Mouse (Mus musculus): ENCODE data around the gene Dhx37. TPM values are rescaled to one million over a fixed set of nuclear protein-coding genes. Genes with fewer than 3 reads are reported as not detected.

Gene Dhx37
- total RNA-seq, 2 experiments from 2014 or later, result 6.8 to 7.8 TPM

DNA sequence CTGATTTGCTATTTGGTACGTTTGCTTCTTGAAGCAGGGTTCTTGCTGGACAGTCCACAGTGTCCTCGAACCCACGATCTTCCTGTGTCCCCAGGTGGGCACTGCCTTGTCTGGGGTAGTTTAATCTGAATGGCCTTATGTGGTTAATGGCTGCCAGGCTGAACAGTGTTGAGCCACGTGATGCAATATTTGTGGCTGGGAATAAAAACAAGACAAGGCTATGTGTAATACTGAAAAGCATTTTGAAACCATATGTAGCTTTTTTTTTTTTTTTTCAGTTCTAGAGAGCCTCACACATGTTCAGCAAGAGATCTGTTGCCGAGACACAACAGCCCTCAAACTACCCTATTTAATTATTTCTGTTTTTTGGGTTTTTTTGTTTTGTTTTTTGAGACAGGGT, 65.8 kb downstream of the Dhx37 start:
- DNase-seq (ENCODE audit: low spot score in 2 of 2), result no peak

DNA sequence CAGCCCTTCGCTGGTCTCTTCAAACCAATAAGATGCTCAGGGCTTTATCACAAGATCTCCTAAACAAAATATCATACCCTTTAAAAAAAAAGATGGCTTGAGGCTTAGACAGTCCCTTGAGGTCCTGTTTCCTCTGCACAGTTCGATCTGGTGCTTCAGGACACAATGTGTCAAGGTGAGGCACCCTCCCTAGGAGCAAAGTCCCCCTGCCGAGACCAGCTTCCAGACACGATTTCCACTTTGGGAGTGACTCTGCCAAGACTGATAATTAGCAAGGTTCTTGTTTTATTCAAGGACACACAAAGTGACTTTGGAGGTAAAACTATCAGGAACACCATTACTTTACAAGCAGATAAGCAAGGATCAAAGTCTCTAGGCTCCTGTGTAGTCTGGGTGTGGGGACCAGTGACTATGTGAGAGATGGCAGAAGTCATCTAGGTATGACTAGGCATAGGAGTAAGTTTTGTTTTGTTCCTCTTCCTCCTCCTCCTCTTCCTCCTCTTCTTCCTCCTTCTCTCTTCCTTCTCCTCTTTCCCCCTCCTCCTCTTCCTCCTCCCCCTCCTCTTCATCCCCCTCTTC, 69.0 kb downstream of the Dhx37 start:
- DNase-seq (ENCODE audit: low spot score in 2 of 2), result no peak

DNA sequence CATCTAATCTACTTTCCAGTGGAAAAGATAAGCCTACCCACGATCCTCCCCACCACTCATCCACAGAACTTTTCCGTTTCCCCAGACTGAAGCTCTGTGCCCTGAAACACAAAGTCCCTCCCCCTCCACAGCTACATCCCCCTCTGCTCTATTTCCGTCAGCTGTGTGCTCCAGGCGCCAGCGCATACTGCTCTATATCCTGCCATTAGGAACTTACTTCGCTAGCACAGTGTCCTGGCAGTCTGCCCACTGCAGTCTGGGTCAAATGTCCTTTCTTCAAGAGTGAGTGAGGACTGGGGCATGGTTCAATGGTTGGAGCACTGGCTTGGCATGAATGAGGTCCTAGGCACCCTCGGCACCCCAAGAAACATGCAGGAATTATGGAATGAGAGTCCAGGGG, 70.0 kb downstream of the Dhx37 start:
- peak in 1 of 2 experiments; percentile 45 for DNase-seq (ENCODE audit: low spot score in 2 of 2)

Small RNAs within 50 kb of the gene (microRNA-seq; reads per million reads assigned to microRNA genes)
- gene Gm27551, result not detected

Other genes starting within 250 kb of the Dhx37 start
- gene Scarb1, start 93.0 kb downstream of the Dhx37 start, total RNA-seq (2021), result 10 to 100 TPM; 49.4 to 54.6 TPM
- not detected for gene Gm10382, start 44.8 kb downstream of the Dhx37 start, total RNA-seq (2021)
- 100 to 1,000 TPM; 650 to 744 TPM for gene Ubc, start 43.9 kb downstream of the Dhx37 start, total RNA-seq (2021)
- gene Bri3bp, start 7.4 kb upstream of the Dhx37 start, total RNA-seq (2021), result 10 to 100 TPM; 10.4 to 12.0 TPM
- 10 to 100 TPM; 11.6 to 13.7 TPM for gene Aacs, start 41.7 kb upstream of the Dhx37 start, total RNA-seq (2021)
- under 1 TPM; 0.32 to 0.39 TPM for gene Tmem132b, start 97.7 kb upstream of the Dhx37 start, total RNA-seq (2021)

All from gastrocnemius, postnatal 4 days (tissue).